Mouse (Mus musculus) midbrain, embryonic 13.5 days (tissue): Measurements from ENCODE around the gene Pam. TPM values are rescaled to one million over a fixed set of nuclear protein-coding genes. Genes with fewer than 3 reads are reported as not detected.

Experiments used
- ATAC-seq: fragments of 200-750 bp; cut with Nextera tagmentation; 2 replicates; pipeline ENCODE4 v1.8.0; 2017; ENCODE audit warnings: mild to moderate bottlenecking, moderate TSS enrichment, moderate library complexity
- H3K27ac ChIP-seq: fragments of 300-500 bp; sonication (generic); 2 replicates; pipeline ENCODE4 v1.5.1; 2015; ENCODE audit warnings: inconsistent platforms, mild to moderate bottlenecking, moderate library complexity
- H3K27me3 ChIP-seq: fragments of 300-500 bp; sonication (generic); 2 replicates; pipeline ENCODE4 v1.6.1; 2015; ENCODE audit warnings: mild to moderate bottlenecking, inconsistent platforms
- H3K36me3 ChIP-seq: fragments of 300-500 bp; sonication (generic); 2 replicates; pipeline ENCODE4 v1.6.1; 2015; ENCODE audit warnings: mild to moderate bottlenecking, inconsistent platforms
- H3K4me1 ChIP-seq: fragments of 300-500 bp; sonication (generic); replicated peaks from 2 replicates; pipeline ENCODE4 v1.6.1; 2015; ENCODE audit warnings: inconsistent platforms
- H3K4me2 ChIP-seq: fragments of 300-500 bp; sonication (generic); replicated peaks from 2 replicates; pipeline ENCODE4 v1.6.1; 2015; ENCODE audit warnings: moderate library complexity, mild to moderate bottlenecking, inconsistent platforms
- H3K4me3 ChIP-seq: fragments of 300-500 bp; sonication (generic); replicated peaks from 2 replicates; pipeline ENCODE4 v1.5.1; 2015; ENCODE audit warnings: mild to moderate bottlenecking, inconsistent platforms
- H3K9ac ChIP-seq: fragments of 300-500 bp; sonication (generic); replicated peaks from 2 replicates; pipeline ENCODE4 v1.6.1; 2015; ENCODE audit warnings: mild to moderate bottlenecking, inconsistent platforms
- H3K9me3 ChIP-seq: fragments of 300-500 bp; sonication (generic); 2 replicates; pipeline ENCODE4 v1.6.1; 2016; ENCODE audit warnings: mild to moderate bottlenecking, inconsistent platforms
- WGBS: fragments of 180-500 bp; shearing (Covaris S2); methylation state at CpG from one replicate; pipeline ENCODE4 v1.1.7; 2015; 5-methylcytosine and 5-hydroxymethylcytosine counted together
- polyA plus RNA-seq: library from polyadenylated mRNA; unstranded; fragments of >200 nt; fragmentation: Nextera tagmentation; extraction: Ambion mirVana; gene quantifications from 2 replicates; pipeline ENCODE4 v1.2.1, GENCODE M21; 2015

The Pam gene
- polyA plus RNA-seq, 1 experiment from 2014 or later, result 37.6 TPM

DNA sequence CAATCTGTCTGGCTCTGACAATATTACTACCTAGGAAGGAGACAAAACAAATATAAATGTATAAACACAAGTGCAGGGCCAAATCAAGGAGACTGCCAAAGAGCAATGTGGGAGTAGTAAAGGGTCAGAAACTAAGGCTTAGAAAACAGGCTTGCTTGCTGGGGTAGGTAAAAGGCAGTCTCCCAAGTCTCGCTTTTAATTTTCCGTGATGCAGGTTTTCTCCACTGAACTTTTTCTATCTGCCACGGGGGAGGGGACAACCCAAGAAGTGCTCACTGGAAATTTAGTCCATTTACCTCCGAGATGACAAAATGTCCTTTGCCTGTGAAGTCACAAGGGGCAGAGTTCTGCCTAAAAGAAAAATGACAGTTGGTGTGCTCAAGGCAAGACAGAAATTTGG lies 21.6 kb downstream of the Pam start:
- ATAC-seq, result no peak
- H3K27ac ChIP-seq, result no peak overlapping the region
- 75% methylated on average over 4 of the region's 4 CpGs for WGBS

GRCm38 (mm10) chr1:98073127-98073526 lies 22.3 kb downstream of the Pam start:
- Histone ChIP-seq H3K27me3 (no peaks in the 10 kb centered on the region), H3K36me3 (no peaks in the 10 kb centered on the region), H3K27ac (no peak overlapping the region), H3K4me1 (peaks cover 5% of the 10 kb centered on the region; the same call in 1 of the 2 replicates), H3K9ac (no peak overlapping the region), H3K4me2 (no peak overlapping the region), H3K9me3 (no peaks in the 10 kb centered on the region), H3K4me3 (no peak overlapping the region)
- ATAC-seq, result no peak
- WGBS, result 19% methylated on average over 2 of the region's 2 CpGs

More for the DNA sequence above, 21.6 kb downstream of the Pam start:
- Histone ChIP-seq H3K4me3 (no peak overlapping the region), H3K36me3 (no peaks in the 10 kb centered on the region), H3K9ac (no peak overlapping the region), H3K27me3 (no peaks in the 10 kb centered on the region), H3K9me3 (no peaks in the 10 kb centered on the region), H3K4me1 (peaks cover 5% of the 10 kb centered on the region; the same call in 1 of the 2 replicates), H3K4me2 (no peak overlapping the region)

DNA sequence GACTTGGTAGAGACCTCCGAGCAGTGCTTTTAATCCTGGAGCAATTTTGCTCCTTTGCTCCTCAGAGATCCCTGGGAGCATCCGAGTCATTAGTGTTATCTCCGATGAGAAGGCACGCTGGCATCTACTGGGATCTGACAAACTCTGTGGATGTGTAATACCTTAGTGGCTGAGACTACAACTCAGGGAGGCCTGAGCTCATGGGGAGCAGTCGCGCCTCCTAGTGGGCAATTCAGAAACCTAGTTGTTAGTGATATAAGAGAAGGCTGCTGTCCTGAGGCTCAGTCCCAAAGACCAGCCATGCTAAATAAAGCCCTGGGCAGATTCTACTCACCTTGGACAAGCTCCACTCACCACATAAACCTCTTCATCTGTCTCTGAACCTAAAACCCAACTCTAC lies 23.4 kb downstream of the Pam start:
- Histone ChIP-seq H3K9me3 (no peaks in the 10 kb centered on the region), H3K4me2 (no peak overlapping the region), H3K4me1 (peaks cover 5% of the 10 kb centered on the region; the same call in 1 of the 2 replicates), H3K4me3 (no peak overlapping the region), H3K9ac (no peak overlapping the region), H3K27me3 (no peaks in the 10 kb centered on the region), H3K36me3 (no peaks in the 10 kb centered on the region), H3K27ac (no peak overlapping the region)
- no peak for ATAC-seq
- WGBS, result 51% methylated on average over 6 of the region's 6 CpGs

GRCm38 (mm10) chr1:98071436-98071835 lies 24.0 kb downstream of the Pam start:
- Histone ChIP-seq H3K4me2 (no peak overlapping the region), H3K27me3 (no peaks in the 10 kb centered on the region)

DNA sequence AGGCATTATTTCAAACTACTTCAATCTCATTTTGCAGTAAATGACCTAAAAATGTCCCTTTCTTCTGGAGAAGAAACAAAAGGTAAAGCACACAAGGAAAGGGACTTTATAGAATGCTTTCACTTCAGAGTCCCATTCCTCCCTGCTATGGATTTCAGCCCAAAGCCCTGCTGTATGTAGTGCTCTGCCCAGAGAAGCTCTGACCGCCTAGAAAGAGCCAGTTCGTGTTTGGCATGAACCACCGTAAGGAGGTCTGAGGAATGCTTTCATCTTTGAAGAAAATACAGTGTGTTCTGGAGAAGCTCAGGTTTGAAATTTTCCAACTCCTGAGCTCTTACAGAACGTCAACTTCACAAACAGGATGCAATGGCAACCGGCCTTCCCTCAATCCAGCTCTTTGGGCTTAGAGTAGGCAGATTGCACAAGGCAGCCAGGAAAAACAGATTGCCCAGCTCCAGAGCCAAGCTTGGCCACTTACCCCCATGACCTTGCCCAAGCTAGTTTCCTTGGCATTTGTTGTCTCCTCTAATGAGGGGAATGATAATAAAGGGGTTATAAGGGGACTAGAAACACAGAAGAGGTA lies 24.6 kb downstream of the Pam start:
- no peak overlapping the region for H3K27ac ChIP-seq
- peaks cover 5% of the 10 kb centered on the region; the same call in 1 of the 2 replicates for H3K4me1 ChIP-seq
- H3K9me3 ChIP-seq, result no peaks in the 10 kb centered on the region
- H3K27me3 ChIP-seq, result no peaks in the 10 kb centered on the region
- no peak overlapping the region for H3K4me2 ChIP-seq
- no peaks in the 10 kb centered on the region for H3K36me3 ChIP-seq
- WGBS, result 76% methylated on average over 5 of the region's 5 CpGs
- ATAC-seq, result no peak
- no peak overlapping the region for H3K4me3 ChIP-seq
- no peak overlapping the region for H3K9ac ChIP-seq

More at GRCm38 (mm10) chr1:98071436-98071835, 24.0 kb downstream of the Pam start:
- Histone ChIP-seq H3K27ac (no peak overlapping the region), H3K9me3 (no peaks in the 10 kb centered on the region), H3K36me3 (no peaks in the 10 kb centered on the region), H3K4me3 (no peak overlapping the region), H3K4me1 (peaks cover 5% of the 10 kb centered on the region; the same call in 1 of the 2 replicates), H3K9ac (no peak overlapping the region)
- 86% methylated on average over 9 of the region's 9 CpGs for WGBS
- ATAC-seq, result no peak

DNA sequence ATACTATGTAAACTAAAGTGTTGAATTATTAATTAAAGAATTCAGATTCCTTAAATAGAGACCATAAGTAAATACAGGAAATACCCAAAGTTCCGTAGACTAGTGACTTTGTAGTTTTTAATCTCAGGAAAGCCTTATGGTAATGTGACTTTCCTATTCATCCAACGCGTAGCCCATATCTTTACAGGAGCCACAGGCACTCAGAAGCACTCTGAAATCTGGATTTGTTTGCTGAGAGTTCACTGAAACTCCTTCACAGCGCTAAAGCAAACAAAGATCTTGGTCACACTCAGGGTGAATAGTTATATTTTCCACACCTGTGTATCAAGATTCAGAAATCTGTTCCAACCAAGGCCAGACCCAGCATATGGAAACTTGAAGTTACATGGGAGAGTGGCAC lies 27.3 kb downstream of the Pam start:
- no peak overlapping the region for H3K27ac ChIP-seq
- H3K27me3 ChIP-seq, result no peaks in the 10 kb centered on the region
- H3K4me2 ChIP-seq, result no peak overlapping the region
- no peak overlapping the region for H3K4me3 ChIP-seq
- H3K36me3 ChIP-seq, result no peaks in the 10 kb centered on the region
- peaks cover 2% of the 10 kb centered on the region; the same call in 1 of the 2 replicates for H3K4me1 ChIP-seq
- ATAC-seq, result no peak
- no peaks in the 10 kb centered on the region for H3K9me3 ChIP-seq
- WGBS, result 94% methylated on average over 4 of the region's 4 CpGs
- no peak overlapping the region for H3K9ac ChIP-seq

GRCm38 (mm10) chr1:98062074-98062473 lies 33.4 kb downstream of the Pam start:
- WGBS, result 69% methylated on average over 2 of the region's 2 CpGs

DNA sequence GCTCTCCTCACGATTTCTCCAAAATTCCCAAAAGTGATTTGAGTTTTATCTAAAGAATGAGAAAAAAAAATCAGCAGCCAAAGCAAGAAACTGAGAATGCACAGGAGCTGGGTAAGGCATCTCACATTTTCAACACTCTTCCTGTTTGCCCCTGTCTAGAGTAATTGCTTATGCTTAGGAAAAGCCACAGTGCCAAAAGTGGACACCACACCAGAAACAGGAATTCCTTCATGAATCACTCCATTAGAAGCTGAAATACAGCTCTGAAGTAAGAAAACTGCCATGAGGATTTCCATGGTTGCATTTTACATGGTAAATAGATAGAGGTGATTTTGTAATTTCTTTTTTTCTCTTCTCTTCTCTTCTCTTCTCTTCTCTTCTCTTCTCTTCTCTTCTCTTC lies 36.0 kb downstream of the Pam start:
- WGBS, result 83% methylated on average over 1 of the region's 1 CpGs
- no peak overlapping the region for H3K4me2 ChIP-seq
- H3K27ac ChIP-seq, result no peak overlapping the region
- peaks cover 22% of the 10 kb centered on the region for H3K4me1 ChIP-seq
- ATAC-seq, result no peak
- H3K9ac ChIP-seq, result no peak overlapping the region
- H3K4me3 ChIP-seq, result no peak overlapping the region
- no peaks in the 10 kb centered on the region for H3K27me3 ChIP-seq
- H3K9me3 ChIP-seq, result no peaks in the 10 kb centered on the region
- no peaks in the 10 kb centered on the region for H3K36me3 ChIP-seq

More at GRCm38 (mm10) chr1:98062074-98062473, 33.4 kb downstream of the Pam start:
- Histone ChIP-seq H3K36me3 (no peaks in the 10 kb centered on the region), H3K9me3 (no peaks in the 10 kb centered on the region), H3K27ac (no peak overlapping the region), H3K9ac (no peak overlapping the region), H3K4me1 (peaks cover 5% of the 10 kb centered on the region), H3K4me3 (no peak overlapping the region), H3K4me2 (no peak overlapping the region), H3K27me3 (no peaks in the 10 kb centered on the region)
- no peak for ATAC-seq

DNA sequence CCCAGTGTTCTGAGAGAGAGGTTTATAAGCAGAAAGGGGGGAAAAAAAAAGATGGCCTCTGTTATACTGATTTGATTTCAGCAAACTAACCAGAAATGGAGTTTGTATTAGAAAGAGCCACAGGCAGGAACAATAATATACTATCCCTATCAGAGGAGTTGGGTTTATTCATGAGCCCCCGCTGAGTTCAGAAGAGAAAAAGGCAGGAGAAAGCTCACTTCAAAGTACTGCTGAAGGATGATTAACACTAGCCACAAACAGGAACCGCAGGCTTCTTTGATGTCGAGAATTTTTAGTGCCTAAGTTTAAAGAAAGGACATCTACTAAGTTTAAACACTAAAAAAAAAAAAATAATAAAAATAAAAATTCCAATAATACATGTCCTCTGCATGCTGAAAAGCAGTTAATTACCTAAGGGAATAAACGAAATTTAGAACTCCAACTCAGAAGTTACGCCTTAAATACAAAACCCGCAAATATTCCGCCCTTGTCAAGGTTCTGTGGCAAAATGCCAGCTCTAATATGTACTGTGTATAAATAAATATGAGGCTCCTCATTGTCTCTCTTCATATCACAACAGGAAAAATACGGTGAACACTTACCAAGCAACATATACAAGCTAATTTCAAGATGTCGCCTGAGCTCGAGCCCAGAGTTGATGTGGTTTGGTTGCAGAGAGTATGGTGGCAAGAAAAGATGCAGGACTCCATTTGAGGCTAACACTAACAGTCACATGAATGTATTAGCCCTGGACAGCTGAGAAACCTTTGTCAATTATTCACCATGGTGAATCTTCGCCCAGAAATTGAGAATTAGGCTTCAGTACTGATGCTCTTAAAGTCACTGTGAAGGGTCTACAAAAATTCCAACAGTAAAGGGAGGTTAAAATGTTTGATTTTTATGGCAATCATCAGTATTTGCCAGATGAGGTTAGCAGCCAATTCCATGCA lies 38.2 kb downstream of the Pam start:
- 48% methylated on average over 11 of the region's 11 CpGs for WGBS
- H3K4me1 ChIP-seq, result peaks cover 29% of the 10 kb centered on the region
- H3K9ac ChIP-seq, result no peak overlapping the region
- no peaks in the 10 kb centered on the region for H3K27me3 ChIP-seq
- ATAC-seq, result no peak
- H3K4me2 ChIP-seq, result no peak overlapping the region
- peak overlapping the region; percentile 22; the same call in 1 of the 2 replicates for H3K27ac ChIP-seq
- H3K36me3 ChIP-seq, result no peaks in the 10 kb centered on the region
- no peak overlapping the region for H3K4me3 ChIP-seq
- no peaks in the 10 kb centered on the region for H3K9me3 ChIP-seq

- Histone ChIP-seq H3K27me3 (no peaks in the 10 kb centered on the region), H3K9ac (no peak overlapping the region), H3K27ac (no peak overlapping the region), H3K4me1 (peaks cover 29% of the 10 kb centered on the region), H3K9me3 (no peaks in the 10 kb centered on the region), H3K4me2 (no peak overlapping the region), H3K36me3 (no peaks in the 10 kb centered on the region), H3K4me3 (no peak overlapping the region)
- WGBS, result 74% methylated on average over 6 of the region's 6 CpGs
- ATAC-seq, result no peak
These were observed 39.2 kb downstream of the Pam start for GRCm38 (mm10) chr1:98056277-98056676.

DNA sequence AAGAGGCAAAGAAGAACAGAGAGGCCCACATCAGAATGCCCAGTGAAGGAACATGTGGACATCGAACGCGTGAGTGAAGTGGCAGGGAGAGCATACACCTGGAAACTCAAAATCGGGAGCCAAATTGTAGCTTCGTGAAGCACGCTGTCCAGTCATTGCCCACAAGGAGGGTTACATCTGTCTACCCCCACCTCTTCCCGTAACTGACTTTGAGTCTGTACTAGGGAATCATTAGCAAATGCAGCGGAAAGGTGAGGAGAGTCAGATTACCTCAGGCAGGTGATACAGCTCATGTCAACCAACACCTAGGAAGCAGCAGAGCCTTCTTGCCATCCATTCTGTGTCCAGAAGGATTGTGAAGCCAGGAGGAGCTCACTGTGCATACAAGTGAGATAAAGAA lies 39.9 kb downstream of the Pam start:
- no peak overlapping the region for H3K9ac ChIP-seq
- H3K4me1 ChIP-seq, result peaks cover 29% of the 10 kb centered on the region
- H3K27ac ChIP-seq, result no peak overlapping the region; the same call in 1 of the 2 replicates
- H3K4me2 ChIP-seq, result no peak overlapping the region
- H3K9me3 ChIP-seq, result no peaks in the 10 kb centered on the region
- H3K27me3 ChIP-seq, result no peaks in the 10 kb centered on the region
- WGBS, result 93% methylated on average over 8 of the region's 8 CpGs
- H3K36me3 ChIP-seq, result no peaks in the 10 kb centered on the region
- no peak overlapping the region for H3K4me3 ChIP-seq
- ATAC-seq, result no peak

GRCm38 (mm10) chr1:98053994-98054393 lies 41.5 kb downstream of the Pam start:
- peaks cover 39% of the 10 kb centered on the region for H3K4me1 ChIP-seq
- 0 out of 2 replicates have a peak overlapping the region, but pooled peaks have one; percentile 6 for H3K4me2 ChIP-seq
- no peaks in the 10 kb centered on the region for H3K9me3 ChIP-seq
- no peak overlapping the region for H3K9ac ChIP-seq
- H3K27me3 ChIP-seq, result no peaks in the 10 kb centered on the region
- peak; percentile 82 for ATAC-seq
- peak overlapping the region; percentile 65 for H3K27ac ChIP-seq
- WGBS, result 13% methylated on average over 3 of the region's 3 CpGs
- no peaks in the 10 kb centered on the region for H3K36me3 ChIP-seq
- H3K4me3 ChIP-seq, result no peak overlapping the region
